Mouse (Mus musculus): Measurements from ENCODE around the gene Tprg.

Tprg gene

DNA sequence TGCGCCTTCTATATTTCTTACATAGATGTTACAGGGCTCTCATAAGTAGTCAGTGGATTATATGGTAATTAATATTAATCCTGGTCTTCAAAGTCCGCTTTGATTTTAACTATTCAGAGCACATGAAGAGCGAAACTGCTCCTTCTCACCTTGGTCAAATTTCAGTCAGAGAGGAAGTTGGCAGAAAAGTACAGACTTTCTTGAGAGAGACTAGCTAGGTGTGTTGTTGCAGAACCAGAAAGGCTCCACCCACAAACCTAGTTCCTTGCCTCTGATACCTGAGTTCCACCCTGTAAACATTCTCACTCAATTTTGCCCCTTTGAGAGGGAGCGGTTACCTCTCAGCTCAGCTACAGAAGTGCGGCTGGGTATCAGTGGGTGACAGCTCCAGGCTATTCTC is at the start of gene Tprg:
TSS of gene Tprg (plus strand) at position 301 of the 400 bp plus-strand sequence.
- DNase-seq: no peak

DNA sequence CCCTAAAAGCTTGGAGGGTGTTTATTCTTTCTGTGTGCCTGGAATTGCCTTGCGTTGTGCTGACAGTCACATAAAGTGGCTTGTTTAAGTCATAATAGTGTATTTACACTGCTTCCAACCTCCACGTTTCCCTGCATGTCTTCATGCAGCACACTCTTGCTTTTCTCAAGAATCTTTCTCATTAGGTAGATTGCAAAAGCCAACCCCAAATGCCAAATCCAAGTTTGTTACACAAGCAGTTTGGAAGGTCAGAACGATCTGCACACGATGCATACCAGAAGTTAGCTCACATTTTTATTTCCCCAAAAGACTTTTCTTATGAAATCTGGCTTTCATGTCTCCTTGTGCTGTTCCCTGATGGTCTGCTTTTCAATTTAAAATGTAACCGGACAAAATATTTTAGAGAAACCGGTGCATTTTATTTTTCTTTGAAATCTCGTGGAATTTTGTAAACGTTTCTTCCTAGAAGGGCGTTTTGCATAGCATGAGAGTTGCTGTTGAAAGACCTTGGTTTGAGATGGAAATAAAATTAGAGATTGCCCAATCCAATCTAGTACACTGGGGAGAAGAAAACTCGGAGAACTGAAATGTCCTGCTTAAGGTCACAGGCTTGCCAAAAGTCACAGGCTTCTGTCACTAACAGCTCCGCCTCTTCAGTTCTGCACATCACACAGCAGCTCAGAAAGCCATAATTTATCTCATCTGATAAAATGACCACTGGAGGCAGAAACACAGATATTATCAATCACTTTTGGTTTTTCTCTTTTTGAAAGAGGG is 48.2 kb upstream of the Tprg start:
- DNase-seq: no peak

DNA sequence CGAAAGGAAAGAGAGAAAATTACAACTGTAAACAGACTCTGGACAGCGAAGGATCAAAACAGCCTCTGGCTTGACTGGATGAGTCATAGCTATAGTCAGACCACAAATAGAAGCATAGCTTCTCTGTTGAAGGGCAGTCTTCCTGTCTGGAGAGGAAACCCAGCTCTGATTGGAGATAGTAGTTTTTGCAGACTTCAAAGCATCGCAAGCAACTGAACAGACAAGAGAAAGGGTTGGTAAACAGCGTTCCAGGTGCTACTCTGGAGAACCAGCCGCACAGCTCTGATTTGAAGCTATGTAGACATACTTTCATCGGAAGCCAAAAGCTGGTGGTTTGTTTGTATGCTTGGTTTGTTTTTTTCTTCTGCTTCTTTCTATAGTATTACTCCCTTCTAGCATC is 37.7 kb upstream of the Tprg start:
- no peak for DNase-seq

DNA sequence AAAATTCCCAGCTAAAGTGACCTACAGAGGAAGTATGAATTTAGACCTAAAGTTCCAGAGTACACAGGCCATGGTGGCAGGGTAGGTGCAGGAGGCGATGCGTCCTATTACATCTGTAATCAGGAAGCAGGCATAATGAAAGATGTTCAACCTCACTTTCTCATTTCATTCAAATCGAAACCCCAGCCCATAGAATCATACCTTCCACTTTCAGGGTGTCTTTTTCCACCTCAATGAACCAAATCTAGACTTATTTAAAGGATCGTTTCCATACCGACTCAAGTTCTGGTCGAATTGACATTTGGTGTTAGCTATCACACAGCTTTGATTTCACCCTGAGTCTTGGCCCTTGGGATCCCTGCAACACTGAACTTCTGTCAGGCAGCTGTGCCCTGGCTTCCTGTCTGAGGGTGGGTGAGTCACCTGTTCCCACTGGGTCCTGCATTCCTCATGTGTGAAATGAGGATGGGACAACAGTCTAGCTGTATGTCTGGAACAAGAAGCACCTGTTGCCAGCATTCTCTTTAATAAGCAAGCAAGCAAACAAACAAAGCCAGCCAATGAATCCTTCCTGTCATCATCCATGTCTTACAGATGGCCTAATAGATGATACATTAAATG is 36.4 kb upstream of the Tprg start:
- DNase-seq: no peak

DNA sequence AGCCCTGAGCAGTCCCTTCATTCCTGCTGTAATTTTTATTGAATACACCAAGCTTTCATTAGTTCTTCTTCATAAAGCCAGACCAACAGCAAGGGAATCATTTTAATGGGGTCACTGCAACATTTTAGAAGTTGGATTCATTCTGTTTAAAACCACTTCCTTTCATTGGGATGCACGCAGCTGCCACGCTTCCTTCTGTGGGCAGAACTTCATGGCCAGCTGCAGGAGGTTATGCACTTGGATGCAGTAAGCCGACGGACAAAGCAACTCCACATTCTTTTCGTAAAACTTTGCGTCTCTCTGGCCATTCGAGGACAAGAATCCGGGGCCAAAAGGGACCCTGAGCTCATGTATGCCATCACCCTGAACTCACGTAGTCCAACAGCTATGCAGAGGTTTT is 35.5 kb upstream of the Tprg start:
- no peak for DNase-seq

DNA sequence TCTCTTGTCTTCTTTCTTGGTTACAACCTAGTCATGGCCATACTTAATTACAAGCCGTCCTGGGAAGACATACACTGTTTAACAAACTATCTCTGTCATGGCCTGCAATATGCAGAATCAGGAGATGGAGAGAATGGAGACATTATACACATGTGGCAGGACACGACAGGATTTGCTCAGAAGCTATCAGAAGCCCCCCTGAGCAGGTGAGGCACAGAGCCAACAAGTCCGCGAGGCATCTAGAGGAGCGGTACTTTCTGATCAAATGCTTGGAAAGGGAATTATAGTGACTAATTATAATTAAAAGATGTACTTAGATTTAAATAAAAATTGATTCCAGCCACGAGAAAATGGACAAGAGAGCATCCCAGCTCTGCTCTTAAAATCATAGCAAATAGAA is 32.0 kb upstream of the Tprg start:
- no peak for DNase-seq

DNA sequence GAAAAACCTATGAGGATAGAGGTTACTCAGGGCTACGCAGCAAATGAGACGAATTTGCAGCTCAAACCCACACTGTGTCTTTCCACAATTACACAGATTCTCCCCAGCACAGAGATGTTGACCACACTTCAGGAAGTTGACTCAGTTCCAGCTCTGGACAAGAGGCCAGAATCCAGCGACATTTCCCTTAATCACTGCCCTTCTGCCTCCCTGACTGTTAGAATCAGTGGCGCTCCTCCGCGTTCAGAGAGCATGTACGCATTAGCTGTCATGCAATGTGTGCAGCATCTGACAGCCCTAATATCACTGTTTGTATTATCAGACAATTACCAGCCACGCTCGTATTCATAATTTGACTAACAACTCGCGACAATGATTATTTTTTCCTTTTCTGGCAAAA is 31.4 kb upstream of the Tprg start:
- peak; percentile 29 for DNase-seq

DNA sequence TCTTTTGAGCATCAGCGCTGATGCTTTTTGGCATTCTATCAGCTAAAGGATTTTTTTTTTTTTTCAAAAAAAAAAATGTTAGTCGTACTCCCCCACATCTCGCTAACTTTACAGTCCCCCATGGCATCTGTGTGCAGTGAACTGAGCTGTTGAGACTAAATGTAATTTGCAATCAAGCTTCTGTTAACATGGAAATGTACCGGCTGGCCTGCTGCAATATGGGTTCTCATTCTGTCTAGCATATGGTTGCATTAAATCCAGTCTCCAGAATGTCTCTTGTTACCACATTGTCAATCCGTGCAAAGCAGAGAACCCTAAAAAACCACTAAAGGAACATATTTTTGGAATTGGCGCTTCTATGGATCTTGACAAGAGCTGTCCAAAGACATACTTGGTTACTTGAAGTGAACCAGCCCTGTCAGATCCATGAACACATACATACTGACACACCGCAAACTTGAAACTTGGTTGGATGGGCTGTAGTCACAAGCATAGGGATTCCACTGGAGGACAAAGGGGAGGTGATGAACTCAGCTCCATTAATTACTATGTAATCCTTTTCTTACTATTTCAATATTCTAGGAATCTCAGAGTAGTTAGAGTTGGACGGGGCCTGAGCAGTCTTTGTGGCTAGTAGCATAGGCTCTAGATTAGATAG is 30.9 kb upstream of the Tprg start:
- DNase-seq: peak; percentile 7

DNA sequence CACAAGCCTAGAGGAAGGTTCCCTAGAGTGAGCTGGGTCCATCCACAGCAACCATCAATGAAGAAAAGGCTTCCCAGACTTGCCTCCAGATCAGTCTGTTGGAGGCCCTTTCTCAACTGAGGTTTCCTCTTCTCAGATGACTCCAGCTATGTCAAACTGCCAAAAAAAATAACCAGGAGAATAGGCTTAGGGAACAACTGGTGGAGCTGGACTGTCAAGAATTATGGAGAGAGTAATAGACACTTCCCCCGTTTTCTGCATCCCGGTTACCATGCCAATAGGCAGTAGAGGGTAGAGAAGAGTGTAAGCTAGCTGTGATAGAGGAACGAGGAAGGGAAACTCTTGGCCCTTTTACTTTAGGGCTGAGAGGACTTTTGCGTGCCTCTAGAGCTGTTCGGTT is 24.3 kb upstream of the Tprg start:
- no peak for DNase-seq

DNA sequence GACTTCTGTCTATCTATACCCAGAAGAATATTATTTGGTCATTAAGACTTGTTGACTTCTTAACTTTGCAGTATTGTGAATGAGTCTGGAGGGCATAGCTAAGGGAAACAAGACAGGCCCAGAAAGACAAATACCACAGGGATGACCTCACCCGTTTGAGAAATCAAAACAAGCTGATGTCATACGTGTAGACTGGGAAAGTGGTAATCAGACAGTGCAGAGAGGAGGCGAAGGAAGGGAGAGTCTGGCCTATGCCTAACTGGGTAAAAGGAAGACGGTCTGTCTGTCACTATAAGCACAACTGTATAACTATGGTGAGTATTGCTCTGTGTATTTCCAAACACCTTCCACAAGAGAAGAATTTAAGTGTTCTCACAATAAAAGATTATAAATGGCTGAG is 23.7 kb upstream of the Tprg start:
- DNase-seq: peak; percentile 18

DNA sequence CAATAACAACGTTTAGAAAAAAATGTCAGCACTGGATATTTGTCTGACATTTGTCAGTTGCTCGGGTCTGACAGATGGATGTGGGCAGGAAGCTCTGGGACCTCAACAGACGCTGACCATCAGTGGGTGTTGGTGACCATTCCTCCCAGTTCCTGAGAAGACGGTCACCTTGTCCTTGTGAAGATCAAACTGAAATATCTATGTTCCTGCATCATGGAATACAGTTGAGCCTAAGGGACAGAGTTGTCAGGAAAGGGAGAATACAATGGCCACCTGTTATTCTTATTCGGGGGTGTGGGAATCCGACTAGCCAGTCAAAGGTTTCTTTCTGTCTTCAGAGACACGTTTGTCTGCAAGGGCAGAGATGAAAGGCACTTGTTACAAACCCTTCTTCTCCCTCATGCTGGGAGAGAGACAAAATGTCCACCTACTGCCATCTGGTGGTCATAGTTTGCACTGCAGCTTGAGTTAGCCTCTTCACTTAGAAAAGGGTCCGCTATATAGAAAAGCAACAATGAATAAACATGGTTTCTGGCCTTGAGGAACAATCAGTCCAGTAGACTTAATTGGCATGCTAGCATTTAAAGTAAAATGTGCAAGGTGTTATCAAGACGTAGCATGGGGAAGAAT is 23.0 kb upstream of the Tprg start:
- peak; percentile 86 for DNase-seq

DNA sequence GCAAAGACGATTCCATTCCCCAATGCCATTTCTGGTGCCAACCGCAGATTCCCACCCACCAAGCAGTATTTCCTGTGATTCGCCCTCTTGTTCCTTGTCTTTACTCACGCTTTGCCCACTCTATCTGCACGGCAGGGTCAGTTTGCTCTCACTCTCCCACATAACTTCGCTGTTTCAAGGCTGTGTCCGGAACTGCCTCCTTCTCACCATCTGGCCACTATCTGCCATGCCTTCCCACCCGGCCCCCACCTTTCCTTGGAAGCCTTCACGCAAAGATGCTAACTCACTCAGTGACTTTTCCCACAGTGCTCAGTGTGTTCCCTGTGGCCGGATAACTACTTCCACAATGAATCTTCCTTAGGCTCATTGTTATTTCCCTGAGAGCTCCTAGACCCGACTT is 21.4 kb upstream of the Tprg start:
- DNase-seq: peak; percentile 10

DNA sequence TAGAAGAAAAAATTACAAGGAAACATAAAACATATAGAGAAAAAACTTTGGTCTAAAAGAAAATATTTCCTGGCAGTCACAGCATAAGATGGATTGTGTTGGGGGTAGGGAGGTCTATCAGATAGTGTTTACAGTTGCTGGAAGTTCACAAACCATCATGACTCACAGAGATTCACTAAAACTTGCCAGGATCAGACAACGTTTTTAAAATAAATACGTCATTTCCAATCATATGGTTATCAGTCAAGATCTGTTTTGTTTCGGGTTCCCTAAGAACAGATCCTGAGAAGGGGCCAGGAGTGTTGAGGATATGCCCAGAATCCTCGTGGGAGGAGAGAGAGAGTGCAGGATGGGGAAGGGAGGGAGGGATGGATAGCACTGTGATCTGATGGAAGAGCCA is 18.3 kb upstream of the Tprg start:
- no peak for DNase-seq

DNA sequence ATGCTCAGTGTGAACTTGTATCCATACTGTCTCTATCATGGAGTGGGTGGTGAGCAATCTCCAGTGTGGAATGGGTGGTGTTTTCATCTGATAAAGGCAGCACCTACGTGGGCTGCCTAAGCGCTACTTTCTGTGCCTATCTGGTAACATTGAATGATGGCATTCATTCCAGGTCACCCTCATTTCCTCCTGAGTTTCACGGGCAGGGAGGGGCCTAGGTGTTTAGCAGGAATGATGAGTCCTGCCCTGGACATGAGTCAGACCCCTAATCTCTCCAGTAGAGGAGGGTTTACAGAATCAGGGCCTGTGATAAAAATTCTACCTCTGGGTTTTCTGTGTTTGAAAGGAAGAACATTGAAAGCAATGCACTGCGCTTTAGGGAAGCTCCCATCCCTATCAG is 4.1 kb upstream of the Tprg start:
- DNase-seq: no peak

DNA sequence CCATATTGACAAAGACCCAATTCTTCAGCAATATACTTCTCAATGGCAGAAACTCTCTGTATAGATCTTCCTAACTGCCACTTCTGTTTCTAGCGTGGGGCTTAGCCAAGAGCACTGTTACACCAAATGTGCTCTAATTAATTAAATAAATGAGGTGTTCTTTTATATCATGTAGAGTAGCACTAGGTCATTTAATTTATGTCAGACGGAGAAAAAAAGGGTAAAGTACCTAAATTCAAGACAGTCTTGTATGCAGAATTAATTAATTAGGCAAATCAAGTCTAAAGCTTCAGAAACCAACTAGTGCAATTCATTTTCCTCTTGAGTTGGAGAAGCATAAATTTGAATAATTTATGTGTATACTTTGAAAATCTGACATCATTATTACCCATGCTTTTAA is 7.1 kb downstream of the Tprg start:
- DNase-seq: no peak

DNA sequence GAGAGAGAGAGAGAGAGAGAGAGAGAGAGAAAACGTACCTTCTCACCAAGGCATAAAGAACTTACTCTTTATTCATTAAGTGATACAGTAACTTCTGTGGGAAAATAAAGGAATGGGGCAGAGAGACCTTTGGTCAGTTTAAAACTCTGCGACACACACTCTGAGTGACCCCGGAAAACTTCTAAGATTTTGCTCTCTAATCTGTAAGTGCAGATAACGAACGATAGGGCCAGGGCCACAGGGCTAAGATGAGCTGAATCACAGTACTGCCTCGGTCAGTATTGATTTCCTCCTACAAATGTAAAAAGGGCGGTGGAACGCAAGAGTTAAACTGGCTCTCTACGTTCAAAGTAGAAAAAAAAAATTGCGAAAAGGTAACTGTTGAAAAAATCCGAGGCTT is 8.9 kb downstream of the Tprg start:
- DNase-seq: no peak

DNA sequence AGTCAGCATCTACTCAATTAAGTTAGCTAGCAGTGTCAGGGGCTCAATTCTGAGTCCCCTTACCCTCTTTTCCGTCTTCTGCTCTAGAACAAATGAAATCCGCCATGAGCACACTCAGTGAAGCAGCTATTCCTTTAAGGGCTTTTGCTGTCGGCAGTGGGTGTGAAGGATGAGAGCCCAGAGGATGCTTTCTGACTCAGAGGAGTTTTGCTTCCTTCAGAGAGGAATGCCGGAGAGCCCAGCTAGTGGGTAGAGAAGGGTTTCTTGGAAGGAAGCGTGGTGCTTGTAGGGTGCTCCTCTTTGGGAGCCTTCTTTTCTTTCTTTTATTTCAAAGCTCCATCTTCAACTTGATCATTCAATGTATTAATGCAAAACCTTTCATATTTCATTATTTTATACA is 10.1 kb downstream of the Tprg start:
- no peak for DNase-seq

DNA sequence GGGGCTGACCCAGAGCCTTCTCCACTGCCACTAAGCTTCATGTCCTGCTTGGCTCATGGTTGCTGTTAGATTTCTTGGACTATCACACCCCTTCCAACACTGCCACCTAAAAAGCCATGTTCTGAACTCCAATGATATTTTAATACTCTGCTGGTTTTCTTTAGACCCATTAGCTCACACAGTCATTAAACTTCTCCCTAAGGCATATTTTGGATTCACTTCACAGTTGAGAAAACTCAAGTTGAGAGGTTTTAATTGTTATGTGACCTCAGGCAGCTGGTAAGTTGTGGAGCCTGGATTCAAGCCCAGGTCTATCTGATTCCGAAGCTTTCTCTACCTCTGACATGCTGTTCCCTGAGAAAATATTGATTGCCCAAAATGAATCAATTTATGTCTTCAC is 11.6 kb downstream of the Tprg start:
- peak; percentile 9 for DNase-seq

DNA sequence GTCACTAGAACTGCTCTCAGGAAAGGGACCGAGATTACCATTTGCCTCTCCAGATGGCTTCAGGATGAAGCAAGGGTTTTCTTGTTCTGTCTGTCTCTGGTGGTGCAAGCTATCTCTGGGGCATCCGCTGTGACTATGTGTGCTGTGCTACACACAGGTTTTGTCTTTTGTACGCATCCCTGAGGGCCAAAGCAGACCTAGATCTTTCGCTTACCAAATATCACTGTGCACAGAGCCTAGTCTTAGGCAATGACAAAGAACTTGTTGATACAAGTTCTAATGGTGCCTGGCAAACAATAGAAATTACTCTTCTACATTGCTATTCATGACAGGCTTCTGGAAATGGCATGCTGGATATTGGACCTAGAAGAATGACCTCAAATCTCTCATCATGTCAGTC is 16.0 kb downstream of the Tprg start:
- no peak for DNase-seq

DNA sequence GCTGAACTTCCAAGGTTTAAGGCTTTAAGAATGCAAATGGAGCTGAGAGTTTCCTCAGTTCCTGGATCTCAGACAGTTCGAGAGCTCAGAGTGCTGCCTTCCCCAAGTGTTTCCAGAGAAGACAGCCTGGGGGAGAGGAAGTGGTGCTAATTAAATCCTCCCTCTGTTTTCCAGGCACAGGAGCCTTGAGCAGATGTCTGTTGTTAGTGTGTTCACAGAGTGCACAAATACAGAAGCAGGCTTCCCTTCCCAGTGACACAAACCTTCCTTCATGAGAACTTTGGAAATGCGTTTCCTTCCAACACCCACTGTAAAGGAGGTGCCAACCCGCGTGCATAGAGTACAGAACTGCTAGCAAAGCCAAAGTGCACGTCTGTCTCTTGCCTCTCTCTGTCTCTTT is 27.4 kb downstream of the Tprg start:
- DNase-seq: no peak

DNA sequence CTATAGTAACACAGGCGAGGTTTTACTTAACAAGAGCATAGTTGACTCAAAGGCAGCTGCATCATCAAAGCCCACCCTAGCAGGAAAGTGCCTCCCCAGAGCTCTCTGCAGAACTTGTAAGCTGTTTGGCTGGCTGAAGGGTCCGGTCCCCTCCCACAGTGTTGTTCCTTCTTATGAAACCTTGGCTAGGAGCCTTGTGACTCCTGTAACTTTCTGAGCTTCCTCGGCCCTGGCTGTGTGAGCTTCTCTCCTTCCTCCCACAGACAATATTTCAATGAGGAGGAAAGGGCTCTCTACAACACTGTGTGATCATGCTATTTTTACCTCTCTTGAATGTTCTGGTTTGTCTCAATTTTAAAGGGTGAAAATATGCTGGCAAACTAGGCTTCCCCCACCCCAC is 28.5 kb downstream of the Tprg start:
- no peak for DNase-seq

DNA sequence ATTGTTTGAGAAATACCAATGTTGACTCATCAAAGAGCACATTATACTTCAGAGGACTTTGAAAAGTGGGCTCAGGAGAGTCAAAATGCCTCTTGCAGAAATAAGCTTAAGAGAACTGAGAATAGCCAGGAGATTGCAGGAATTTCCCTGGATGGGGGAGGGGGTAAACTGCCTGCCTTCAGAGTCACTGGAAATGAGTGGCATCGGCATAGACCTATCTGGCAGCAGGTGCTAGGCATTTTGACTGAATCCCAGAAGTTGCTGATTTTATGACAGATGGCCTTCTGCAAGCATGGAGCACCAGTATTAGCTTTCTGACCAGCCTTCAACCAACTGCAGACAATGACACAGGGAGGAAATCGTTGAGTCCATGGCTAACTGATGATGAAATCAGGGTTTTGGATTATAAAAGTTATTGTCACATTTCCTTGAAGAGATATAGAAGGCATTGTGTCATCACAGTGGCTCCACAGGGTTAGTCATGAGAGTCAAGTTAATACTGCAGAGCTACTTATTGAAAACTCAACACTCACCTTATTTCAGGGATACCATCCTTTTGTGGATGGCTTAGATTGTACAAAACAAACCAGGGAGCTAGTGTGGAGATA is 39.1 kb downstream of the Tprg start:
- DNase-seq: no peak

Measured in retina, postnatal 1 day (tissue).